Mouse (Mus musculus): ENCODE results near the gene Map1a. TPM values are rescaled to one million over a fixed set of nuclear protein-coding genes. Genes with fewer than 3 reads are reported as not detected.

Gene Map1a
- total and polyA plus RNA-seq, 3 experiments = 0.77 to 9.4 TPM; not detected in 1

GRCm38 (mm10) chr2:121323693-121324470 is 34.5 kb downstream of the Map1a start:
- H3K9me3 ChIP-seq (replicated peaks; ENCODE audit: insufficient read depth, low read length) = no peaks in the 10 kb centered on the region
- no peak overlapping the region for H3K27ac ChIP-seq (ENCODE audit: control insufficient read depth, low read depth, low read length)
- H3K27me3 ChIP-seq (ENCODE audit: control insufficient read depth in 1 of 2, insufficient read depth in 2 of 2, low read length in 2 of 2) = no peaks in the 10 kb centered on the region
- no peaks in the 10 kb centered on the region for H3K79me2 ChIP-seq (ENCODE audit: control insufficient read depth, insufficient read depth, low read length, poor library complexity)
- H3K36me3 ChIP-seq (ENCODE audit: control insufficient read depth in 1 of 2, insufficient read depth in 2 of 2, low read length in 2 of 2) = no peaks in the 10 kb centered on the region
- no peaks in the 10 kb centered on the region for H3K4me1 ChIP-seq (ENCODE audit: control insufficient read depth in 1 of 2, insufficient read depth in 2 of 2, low read length in 2 of 2)
- no peak overlapping the region for H3K9ac ChIP-seq (ENCODE audit: control insufficient read depth, low read depth, low read length, poor library complexity, severe bottlenecking)
- H3K4me3 ChIP-seq (ENCODE audit: control insufficient read depth in 1 of 2, insufficient read depth in 1 of 2, low read depth in 2 of 2, low read length in 2 of 2) = no peak overlapping the region
- no peak for DNase-seq (ENCODE audit: low read depth, low spot score)
- TF ChIP-seq E2F4 (IDR thresholded peaks at IDR 0.05; ENCODE audit: borderline replicate concordance, low read depth, low read length) (no peak), MAX (IDR thresholded peaks at IDR 0.05; ENCODE audit: low read length) (no peak), GABPA (IDR thresholded peaks at IDR 0.05; ENCODE audit: low read depth, low read length) (no peak), POLR2AphosphoS5 (IDR thresholded peaks at IDR 0.05; ENCODE audit: borderline replicate concordance, low read depth, low read length) (no peak)

- no peaks in the 10 kb centered on the region for H3K36me3 ChIP-seq (ENCODE audit: control insufficient read depth in 1 of 2, insufficient read depth in 2 of 2, low read length in 2 of 2)
- no peaks in the 10 kb centered on the region for H3K4me1 ChIP-seq (ENCODE audit: control insufficient read depth in 1 of 2, insufficient read depth in 2 of 2, low read length in 2 of 2)
- no peaks in the 10 kb centered on the region for H3K79me2 ChIP-seq (ENCODE audit: control insufficient read depth, insufficient read depth, low read length, poor library complexity)
- no peaks in the 10 kb centered on the region for H3K9me3 ChIP-seq (replicated peaks; ENCODE audit: insufficient read depth, low read length)
- no peak for TF ChIP-seq ETS1 (IDR thresholded peaks at IDR 0.05; ENCODE audit: low read depth, low read length)
- no peak for TF ChIP-seq RAD21 (IDR thresholded peaks at IDR 0.05; ENCODE audit: low read depth, low read length)
- no peak for TF ChIP-seq SIN3A (IDR thresholded peaks at IDR 0.05; ENCODE audit: low read length)
- TF ChIP-seq MAX (IDR thresholded peaks at IDR 0.05; ENCODE audit: low read length) = no peak
- TF ChIP-seq TAL1 (IDR thresholded peaks at IDR 0.05; ENCODE audit: low read length) = no peak
- no peak for TF ChIP-seq BHLHE40 (IDR thresholded peaks at IDR 0.05; ENCODE audit: borderline replicate concordance, low read depth, low read length)
- TF ChIP-seq POLR2A (IDR thresholded peaks at IDR 0.05; ENCODE audit: control insufficient read depth in 1 of 2, insufficient read depth in 1 of 2, low read depth in 1 of 2, low read length in 2 of 2, poor library complexity in 1 of 2) = no peak
- no peak for TF ChIP-seq UBTF (IDR thresholded peaks at IDR 0.05; ENCODE audit: borderline replicate concordance, insufficient read depth, low read depth, low read length)
- TF ChIP-seq ZMIZ1 (IDR thresholded peaks at IDR 0.05; ENCODE audit: low read depth, low read length) = no peak
- TF ChIP-seq JUND (IDR thresholded peaks at IDR 0.05; ENCODE audit: low read depth, low read length) = no peak
- TF ChIP-seq GATA1 (IDR thresholded peaks at IDR 0.05; ENCODE audit: low read depth, low read length) = no peak
- TF ChIP-seq E2F4 (IDR thresholded peaks at IDR 0.05; ENCODE audit: borderline replicate concordance, low read depth, low read length) = no peak
- no peak for TF ChIP-seq TCF12 (IDR thresholded peaks at IDR 0.05; ENCODE audit: low read depth, low read length)
- no peak for TF ChIP-seq CHD2 (IDR thresholded peaks at IDR 0.05; ENCODE audit: low read length)
- TF ChIP-seq MYC (IDR thresholded peaks at IDR 0.05; ENCODE audit: low read depth, low read length) = no peak
- TF ChIP-seq MEF2A (IDR thresholded peaks at IDR 0.05; ENCODE audit: extremely low read depth, insufficient replicate concordance, low read depth, low read length, poor library complexity, severe bottlenecking) = no peak
- TF ChIP-seq CHD1 (IDR thresholded peaks at IDR 0.05; ENCODE audit: low read depth, low read length) = no peak
- TF ChIP-seq USF2 (IDR thresholded peaks at IDR 0.05; ENCODE audit: borderline replicate concordance in 1 of 2, insufficient read depth in 1 of 2, low read depth in 1 of 2, low read length in 2 of 2) = no peak
- no peak overlapping the region for H3K9ac ChIP-seq (ENCODE audit: control insufficient read depth, low read depth, low read length, poor library complexity, severe bottlenecking)
- H3K4me3 ChIP-seq (ENCODE audit: control insufficient read depth in 1 of 2, insufficient read depth in 1 of 2, low read depth in 2 of 2, low read length in 2 of 2) = no peak overlapping the region
- no peak for DNase-seq (ENCODE audit: low read depth, low spot score)
- no peak overlapping the region for H3K27ac ChIP-seq (ENCODE audit: control insufficient read depth, low read depth, low read length)
- no peaks in the 10 kb centered on the region for H3K27me3 ChIP-seq (ENCODE audit: control insufficient read depth in 1 of 2, insufficient read depth in 2 of 2, low read length in 2 of 2)
Observed at GRCm38 (mm10) chr2:121329492-121329891, 40.1 kb downstream of the Map1a start.
